Mouse (Mus musculus) embryo, embryonic 10.5 days (tissue): ENCODE data around the gene Selenop.
"Not testable (repeated sequence)": the region's sequence is repeated elsewhere in the genome, so short reads cannot be mapped to it uniquely, and the experiment has no call there.

Source experiments
- DNase-seq: peaks from one replicate; pipeline ENCODE4 v3.0.0-alpha.2; 2015; ENCODE audit warnings: low spot score

Selenop gene

DNA sequence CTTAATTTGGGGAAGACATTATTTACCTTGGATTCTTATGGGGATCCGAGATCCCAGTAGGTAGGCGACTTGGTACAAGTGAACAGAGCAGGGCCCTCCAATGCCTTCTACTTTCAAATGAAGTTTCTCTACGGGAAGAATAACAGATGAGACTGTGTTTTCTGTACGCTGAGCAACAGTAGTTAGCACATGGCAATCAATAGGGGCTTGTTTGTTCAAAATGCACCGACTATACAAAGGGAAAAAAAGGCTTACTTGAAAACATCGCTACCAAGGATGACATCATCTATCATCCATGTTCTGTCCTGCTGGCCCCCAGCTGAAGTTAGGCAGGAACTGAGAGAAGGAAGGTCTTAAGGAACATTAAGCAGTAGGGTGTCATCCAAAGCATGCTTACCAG, at the start of gene Selenop:
Gene Selenop (plus strand): TSS at position 301 of the 400 bp plus-strand sequence.
- DNase-seq: no peak

DNA sequence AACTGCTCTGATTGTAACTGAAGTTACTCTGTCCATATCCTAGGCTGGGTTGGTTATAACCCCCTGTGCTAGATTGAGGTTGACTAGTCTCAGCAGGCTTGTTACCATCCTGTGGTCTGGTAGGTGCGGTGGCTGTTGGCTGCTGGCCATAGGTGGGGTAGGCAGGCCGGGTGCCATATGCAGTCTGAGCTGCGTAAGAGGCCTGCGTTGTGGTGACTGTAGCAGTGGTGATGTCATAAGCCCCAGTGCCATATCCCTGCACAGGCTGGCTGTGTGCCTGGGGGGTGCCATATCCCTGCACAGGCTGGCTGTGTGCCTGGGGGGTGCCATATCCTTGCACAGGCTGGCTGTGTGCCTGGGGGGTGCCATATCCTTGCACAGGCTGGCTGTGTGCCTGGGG, 49.7 kb upstream of the Selenop start:
- DNase-seq: not testable (repeated sequence)

DNA sequence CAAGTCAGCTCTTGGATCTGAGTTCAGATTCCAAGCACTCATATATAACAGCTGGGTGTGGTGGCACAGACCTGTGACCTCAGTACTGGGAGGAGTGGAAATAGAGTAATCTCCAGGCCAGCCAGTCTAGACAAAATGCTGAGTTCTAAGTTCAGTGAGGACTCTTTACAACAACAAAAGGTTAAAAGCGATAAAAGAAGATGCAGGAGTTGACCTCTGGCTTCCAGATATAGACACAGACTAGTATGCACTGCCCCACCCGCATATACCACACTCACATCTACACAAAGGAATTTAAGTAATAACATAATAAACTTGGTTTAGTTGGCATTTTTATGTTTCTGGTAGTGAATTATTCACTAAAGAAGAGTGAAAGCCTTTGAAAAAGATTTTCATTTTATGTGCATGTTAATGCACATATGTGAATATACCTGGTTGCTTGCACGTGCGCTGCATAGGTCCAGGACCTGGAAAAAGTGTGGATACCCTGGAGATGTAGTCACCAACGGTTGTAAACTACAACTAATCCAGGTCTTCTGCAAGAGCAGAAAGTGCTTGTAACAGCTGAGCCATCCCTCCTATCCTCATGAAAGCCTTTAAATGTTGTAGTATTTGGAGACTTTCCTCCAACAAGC, 45.4 kb upstream of the Selenop start:
- no peak for DNase-seq

- no peak for DNase-seq
Measured at GRCm38 (mm10) chr15:3226573-3226972, 41.8 kb upstream of the Selenop start.

GRCm38 (mm10) chr15:3228185-3228584, 40.2 kb upstream of the Selenop start:
- DNase-seq: no peak

- no peak for DNase-seq
Measured at GRCm38 (mm10) chr15:3228990-3229389, 39.4 kb upstream of the Selenop start.

DNA sequence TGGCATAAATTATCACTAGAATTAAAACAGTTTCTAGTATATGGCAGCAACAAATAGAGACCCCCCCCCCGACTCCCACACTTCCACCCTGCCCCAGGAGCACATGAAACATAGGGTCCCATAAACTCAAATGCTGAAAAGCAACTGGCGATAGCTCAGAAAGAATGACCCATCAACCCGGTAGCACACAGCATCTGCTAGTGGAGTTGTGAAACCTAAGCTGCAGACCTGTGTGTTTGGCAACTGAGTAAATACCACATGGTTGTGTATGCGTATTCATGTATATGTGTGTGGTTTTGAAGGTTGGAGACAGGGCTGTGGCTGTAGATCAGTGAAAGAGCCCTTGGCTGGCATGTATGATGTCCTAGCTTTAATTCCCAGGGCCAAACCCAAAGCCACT, 37.3 kb upstream of the Selenop start:
- no peak for DNase-seq

GRCm38 (mm10) chr15:3232168-3232835, 36.0 kb upstream of the Selenop start:
- DNase-seq: peak; percentile 81

GRCm38 (mm10) chr15:3233837-3234551, 34.4 kb upstream of the Selenop start:
- no peak for DNase-seq

- no peak for DNase-seq
Measured at GRCm38 (mm10) chr15:3236338-3236737, 32.0 kb upstream of the Selenop start.

DNA sequence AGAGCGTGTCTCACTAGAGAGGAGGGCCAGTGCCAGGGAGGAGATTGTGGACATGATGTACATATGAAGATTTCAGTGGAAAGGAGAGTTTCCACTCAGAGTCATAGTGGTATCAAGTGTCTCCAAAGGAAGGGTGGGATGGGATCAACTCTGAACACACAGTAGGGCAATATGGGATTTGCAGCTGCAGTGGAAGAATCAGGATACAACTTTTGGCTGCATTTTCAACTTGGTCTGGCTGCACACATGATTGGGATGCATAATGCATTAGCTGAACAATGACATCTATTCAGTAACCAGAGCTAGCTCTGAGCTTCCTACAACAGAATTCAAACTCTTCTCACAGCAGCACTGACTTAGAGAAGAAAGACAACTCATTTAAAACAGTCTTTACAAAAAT, 30.4 kb upstream of the Selenop start:
- DNase-seq: no peak

DNA sequence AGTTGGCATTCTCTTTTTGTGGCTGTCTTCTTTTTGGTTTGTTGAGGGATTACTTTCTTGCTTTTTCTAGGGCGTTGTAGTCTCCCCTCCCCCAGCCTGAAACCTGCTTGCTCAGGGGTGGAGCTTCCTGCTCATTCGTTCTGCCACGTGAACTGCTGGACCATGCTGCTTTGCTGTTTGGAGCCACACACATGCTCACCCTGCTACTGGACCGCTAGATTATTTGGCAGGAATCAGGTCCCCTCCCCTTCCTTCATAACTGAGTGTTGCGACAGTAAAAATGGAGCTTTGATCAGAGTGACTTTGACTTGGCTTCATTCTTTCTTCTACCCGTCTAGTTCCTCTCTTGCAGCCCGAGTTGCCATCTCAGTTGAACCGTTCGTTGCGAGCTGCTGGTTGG, 23.3 kb upstream of the Selenop start:
- not testable (repeated sequence) for DNase-seq

GRCm38 (mm10) chr15:3250620-3251019, 17.7 kb upstream of the Selenop start:
- DNase-seq: no peak

- DNase-seq: no peak
Measured at GRCm38 (mm10) chr15:3251031-3251717, 17.2 kb upstream of the Selenop start.

GRCm38 (mm10) chr15:3251718-3252067, 16.7 kb upstream of the Selenop start:
- no peak for DNase-seq

GRCm38 (mm10) chr15:3259025-3259424, 9.3 kb upstream of the Selenop start:
- DNase-seq: no peak

GRCm38 (mm10) chr15:3260309-3260708, 8.0 kb upstream of the Selenop start:
- no peak for DNase-seq

- DNase-seq: no peak
Measured at GRCm38 (mm10) chr15:3262883-3263282, 5.5 kb upstream of the Selenop start.

GRCm38 (mm10) chr15:3264293-3264692, 4.1 kb upstream of the Selenop start:
- no peak for DNase-seq

DNA sequence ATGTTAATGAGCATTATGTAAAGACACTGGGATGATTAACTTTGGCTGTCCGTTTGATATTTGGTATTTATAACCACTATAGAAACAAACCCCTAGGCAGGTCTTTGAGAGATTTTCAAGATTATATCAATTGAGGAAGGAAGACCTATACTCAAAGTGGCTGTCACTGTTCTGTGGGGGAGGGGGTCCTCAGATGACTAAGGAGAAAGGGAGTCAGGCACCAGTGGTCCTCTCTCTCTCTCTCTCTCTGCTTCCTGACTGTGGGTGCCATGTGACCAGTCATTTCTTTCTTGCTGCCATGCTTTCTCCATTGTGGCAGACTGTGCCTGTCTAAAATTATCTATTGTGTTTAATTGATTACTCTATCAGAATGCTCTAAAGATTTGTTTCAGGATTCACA, 3.5 kb upstream of the Selenop start:
- no peak for DNase-seq

GRCm38 (mm10) chr15:3269496-3269895, 1.1 kb downstream of the Selenop start:
- peak; percentile 49 for DNase-seq

DNA sequence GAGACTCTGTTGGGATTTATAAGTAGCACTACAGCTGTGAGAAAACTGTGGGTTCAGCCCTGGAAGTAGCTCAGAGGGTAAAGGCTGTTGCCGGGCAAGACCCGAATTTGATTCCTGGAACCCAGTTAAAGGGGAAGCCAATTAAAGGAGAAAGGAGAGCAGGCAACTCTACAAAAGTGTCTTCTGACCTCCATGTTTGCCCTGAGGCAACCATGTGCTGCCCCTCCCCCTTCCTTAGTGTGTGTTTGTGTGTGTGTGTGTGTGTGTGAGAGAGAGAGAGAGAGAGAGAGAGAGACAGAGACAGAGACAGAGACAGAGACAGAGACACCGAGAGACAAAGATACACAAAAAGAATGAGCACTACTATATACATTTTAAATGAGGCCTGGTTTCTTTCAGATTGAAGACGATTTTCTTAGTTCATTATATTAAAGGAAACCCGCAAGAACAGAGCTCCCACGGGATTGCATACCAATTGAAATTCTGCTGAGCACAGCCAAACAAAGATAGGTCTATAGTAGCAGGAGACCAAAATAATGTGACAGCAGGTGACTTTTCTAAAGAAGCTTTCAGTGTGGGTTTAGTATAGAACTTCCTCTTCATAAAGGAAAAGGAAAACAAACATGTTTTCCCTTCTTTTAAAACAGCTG, 1.8 kb downstream of the Selenop start:
- peak; percentile 63 for DNase-seq
